Mouse (Mus musculus) R1 (cell line): ENCODE measurements at regions not wholly inside any gene's neighbourhood (a gene's known extent, or its start where the extent isn't known, plus 50 kb on each side); places are given as distances from the start of the nearest gene placed in this dataset.
A peak's percentile ranks its signal among the peaks of the same experiment; 100 is the strongest.

Experiments used
- DNase-seq: peaks from one replicate; pipeline ENCODE4 v3.0.0-alpha.2; 2018; ENCODE audit warnings: low read depth, low spot score

GRCm38 (mm10) chr4:37034200-37034599, 82.7 kb upstream of the Lingo2 start:
- peak; percentile 2 for DNase-seq
